Mouse (Mus musculus): ENCODE measurements around the gene Dhdh. TPM values are rescaled to one million over a fixed set of nuclear protein-coding genes. Genes with fewer than 3 reads are reported as not detected.
"Not testable (repeated sequence)": the region's sequence is repeated elsewhere in the genome, so short reads cannot be mapped to it uniquely, and the experiment has no call there.

The Dhdh gene
- polyA plus RNA-seq, 1 experiment from 2014 or later: 1.4 TPM

DNA sequence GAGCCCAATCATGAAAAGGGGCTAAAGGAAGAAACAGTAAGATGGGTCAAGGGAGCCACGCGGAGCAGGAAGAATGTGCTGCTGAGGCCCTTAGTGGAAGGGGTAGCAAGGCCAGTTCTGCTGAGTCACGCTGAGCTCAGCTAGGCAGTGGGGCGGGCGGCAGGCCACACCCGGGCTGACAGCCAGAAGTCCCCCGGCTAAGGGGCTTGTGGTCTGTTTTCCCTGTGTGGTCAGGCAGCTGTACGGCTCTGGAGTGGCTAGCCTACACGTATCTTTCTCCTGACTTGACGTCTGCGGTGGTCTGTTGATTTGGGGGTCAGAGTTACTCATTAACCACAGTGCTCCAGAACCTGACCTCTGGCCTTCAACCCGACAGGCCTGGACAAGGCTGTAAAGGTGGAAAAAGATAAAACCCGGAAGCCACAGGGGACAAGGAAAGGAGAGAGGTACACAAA lies 27.7 kb downstream of the Dhdh start:
- Histone ChIP-seq H3K36me3 (ENCODE audit: control insufficient read depth, insufficient read depth, low read length) (peaks cover 66% of the 10 kb centered on the region), H3K27me3 (replicated peaks; ENCODE audit: control insufficient read depth, insufficient read depth, low read length) (no peaks in the 10 kb centered on the region), H3K4me3 (ENCODE audit: low read depth, low read length) (no peak overlapping the region), H3K4me1 (ENCODE audit: control insufficient read depth, insufficient read depth, low read length) (peaks cover 30% of the 10 kb centered on the region), H3K9me3 (replicated peaks; ENCODE audit: control insufficient read depth, low read length) (no peaks in the 10 kb centered on the region), H3K9ac (ENCODE audit: low read length) (no peak overlapping the region; the same call in 1 of the 2 replicates), H3K4me2 (ENCODE audit: low read length) (peak overlapping the region; percentile 52), H3K27ac (ENCODE audit: low read depth, low read length) (peak overlapping the region; percentile 98; the same call in 1 of the 2 replicates)
- ATAC-seq: no peak
- 62% methylated on average over 13 of the region's 13 CpGs for WGBS
- DNase-seq (ENCODE audit: low spot score): no peak

DNA sequence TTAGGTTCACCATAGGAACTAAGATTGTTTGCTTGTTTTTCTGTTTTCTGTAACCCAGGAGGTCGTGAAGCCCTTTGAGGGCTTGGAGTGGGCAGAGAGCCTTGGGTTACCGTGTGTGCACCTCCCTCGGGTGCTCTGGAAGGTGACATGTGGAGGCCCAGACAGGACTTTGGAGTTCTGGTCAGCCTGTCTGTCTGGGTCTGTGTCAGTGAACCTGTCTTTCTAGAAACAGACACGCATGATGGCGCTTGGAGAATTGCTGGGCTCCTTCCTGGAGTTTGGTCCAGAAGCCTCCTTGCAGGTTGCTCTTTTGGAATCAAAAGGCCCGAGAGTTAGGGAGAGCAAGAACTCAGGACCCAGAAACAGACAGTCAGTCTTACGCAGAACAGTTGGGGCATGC lies 28.2 kb downstream of the Dhdh start:
- peak overlapping the region; percentile 80 for H3K4me3 ChIP-seq (ENCODE audit: low read depth, low read length)
- peak overlapping the region; percentile 98 for H3K27ac ChIP-seq (ENCODE audit: low read depth, low read length)
- DNase-seq (ENCODE audit: low spot score) (no peak), ATAC-seq (no peak)
- 83% methylated on average over 7 of the region's 7 CpGs for WGBS
- H3K27me3 ChIP-seq (replicated peaks; ENCODE audit: control insufficient read depth, insufficient read depth, low read length): no peaks in the 10 kb centered on the region
- H3K4me1 ChIP-seq (ENCODE audit: control insufficient read depth, insufficient read depth, low read length): peaks cover 25% of the 10 kb centered on the region
- no peaks in the 10 kb centered on the region for H3K9me3 ChIP-seq (replicated peaks; ENCODE audit: control insufficient read depth, low read length)
- peak overlapping the region; percentile 45 for H3K9ac ChIP-seq (ENCODE audit: low read length)
- H3K36me3 ChIP-seq (ENCODE audit: control insufficient read depth, insufficient read depth, low read length): peaks cover 70% of the 10 kb centered on the region
- H3K4me2 ChIP-seq (ENCODE audit: low read length): peak overlapping the region; percentile 52

DNA sequence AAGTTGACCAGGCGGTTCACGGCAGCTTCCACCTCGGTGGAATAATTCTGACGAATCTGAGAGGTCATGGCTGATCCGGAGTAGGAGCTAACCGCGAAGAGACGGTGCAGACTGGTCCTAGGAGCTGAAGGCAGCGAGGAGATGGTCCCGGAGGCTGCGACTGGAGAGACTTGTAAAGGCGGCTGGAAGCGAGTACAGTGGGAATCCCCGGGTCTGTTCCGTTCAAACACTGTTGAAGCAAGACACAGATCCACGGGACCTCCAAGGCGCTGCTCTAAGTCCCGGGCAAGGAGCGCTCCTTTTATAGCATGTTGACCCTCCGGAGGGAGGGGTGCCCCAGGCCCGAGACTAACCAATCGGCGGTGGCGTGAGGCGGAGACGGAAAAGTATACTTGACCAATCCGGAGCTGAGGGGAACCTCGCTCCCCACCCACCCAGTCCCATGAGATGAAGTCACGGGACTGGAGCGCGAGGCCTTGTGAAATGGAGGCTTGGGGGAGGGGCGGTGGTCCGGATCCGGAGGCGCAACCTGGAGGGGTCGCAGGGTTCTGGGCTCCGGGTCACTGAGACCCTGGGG lies 29.0 kb downstream of the Dhdh start, which contains the start of gene Ftl1:
TSS of gene Ftl1 (minus strand) at position 321 of the 577 bp plus-strand sequence.
- DNase-seq (ENCODE audit: low spot score): peak; percentile 100
- peak; percentile 97 for ATAC-seq
- WGBS: under 1% methylated on average over 30 of the region's 37 CpGs
- H3K27ac ChIP-seq (ENCODE audit: low read depth, low read length): peak within 1 kb of the TSS; percentile 98
- H3K36me3 ChIP-seq (ENCODE audit: control insufficient read depth, insufficient read depth, low read length): peaks cover 70% of the 10 kb centered on the region
- H3K9ac ChIP-seq (ENCODE audit: low read length): peak within 1 kb of the TSS; percentile 94
- H3K9me3 ChIP-seq (replicated peaks; ENCODE audit: control insufficient read depth, low read length); H3K27me3 ChIP-seq (replicated peaks; ENCODE audit: control insufficient read depth, insufficient read depth, low read length): not testable (repeated sequence)
- H3K4me1 ChIP-seq (ENCODE audit: control insufficient read depth, insufficient read depth, low read length): peaks cover 24% of the 10 kb centered on the region
- H3K4me3 ChIP-seq (ENCODE audit: low read depth, low read length): peak within 1 kb of the TSS; percentile 80
- peak within 1 kb of the TSS; percentile 83 for H3K4me2 ChIP-seq (ENCODE audit: low read length)

DNA sequence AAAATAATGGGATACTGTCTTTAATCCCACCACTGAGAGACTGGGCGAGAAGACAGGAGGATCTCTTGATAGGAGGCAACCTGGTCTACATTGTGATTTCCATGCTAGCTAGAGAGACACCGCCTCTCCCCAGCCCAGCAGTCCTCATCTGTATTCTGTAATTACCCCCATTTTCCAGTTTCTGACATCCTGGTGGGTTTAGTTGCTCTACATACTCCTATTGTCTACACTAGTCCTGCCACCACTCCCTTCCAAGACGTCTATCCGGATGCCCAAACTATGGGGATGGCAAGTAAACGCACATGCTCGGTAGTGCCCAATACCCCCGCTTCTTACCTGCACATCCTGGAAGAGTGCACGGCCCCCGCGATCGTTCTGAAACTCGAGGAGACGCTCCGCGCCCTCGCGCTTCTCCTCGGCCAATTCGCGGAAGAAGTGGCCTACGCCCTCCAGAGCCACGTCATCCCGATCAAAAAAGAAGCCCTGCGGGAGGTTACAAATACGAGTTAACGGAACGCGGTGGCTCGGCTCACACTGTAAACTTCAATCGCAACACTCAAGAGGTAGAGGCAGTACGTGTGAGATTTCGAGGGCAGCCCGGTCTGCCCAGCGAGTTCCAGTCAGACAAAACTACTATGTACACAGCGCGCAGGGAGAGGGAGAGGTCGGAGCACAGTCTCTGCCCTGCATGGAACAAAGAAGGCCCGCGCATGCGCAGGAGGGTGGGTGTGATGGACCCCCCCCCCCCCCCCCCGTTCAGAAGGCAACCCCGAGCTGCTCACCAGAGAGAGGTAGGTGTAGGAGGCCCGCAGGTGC lies 29.6 kb downstream of the Dhdh start:
- Histone ChIP-seq H3K4me1 (ENCODE audit: control insufficient read depth, insufficient read depth, low read length) (peaks cover 24% of the 10 kb centered on the region), H3K27me3 (replicated peaks; ENCODE audit: control insufficient read depth, insufficient read depth, low read length) (no peaks in the 10 kb centered on the region), H3K27ac (ENCODE audit: low read depth, low read length) (peak overlapping the region; percentile 98), H3K9me3 (replicated peaks; ENCODE audit: control insufficient read depth, low read length) (no peaks in the 10 kb centered on the region), H3K4me3 (ENCODE audit: low read depth, low read length) (peak overlapping the region; percentile 80), H3K9ac (ENCODE audit: low read length) (peak overlapping the region; percentile 94), H3K4me2 (ENCODE audit: low read length) (peak overlapping the region; percentile 83), H3K36me3 (ENCODE audit: control insufficient read depth, insufficient read depth, low read length) (peaks cover 70% of the 10 kb centered on the region)
- DNase-seq (ENCODE audit: low spot score) (peak; percentile 89), ATAC-seq (peak; percentile 77)
- WGBS: under 1% methylated on average over 39 of the region's 43 CpGs

DNA sequence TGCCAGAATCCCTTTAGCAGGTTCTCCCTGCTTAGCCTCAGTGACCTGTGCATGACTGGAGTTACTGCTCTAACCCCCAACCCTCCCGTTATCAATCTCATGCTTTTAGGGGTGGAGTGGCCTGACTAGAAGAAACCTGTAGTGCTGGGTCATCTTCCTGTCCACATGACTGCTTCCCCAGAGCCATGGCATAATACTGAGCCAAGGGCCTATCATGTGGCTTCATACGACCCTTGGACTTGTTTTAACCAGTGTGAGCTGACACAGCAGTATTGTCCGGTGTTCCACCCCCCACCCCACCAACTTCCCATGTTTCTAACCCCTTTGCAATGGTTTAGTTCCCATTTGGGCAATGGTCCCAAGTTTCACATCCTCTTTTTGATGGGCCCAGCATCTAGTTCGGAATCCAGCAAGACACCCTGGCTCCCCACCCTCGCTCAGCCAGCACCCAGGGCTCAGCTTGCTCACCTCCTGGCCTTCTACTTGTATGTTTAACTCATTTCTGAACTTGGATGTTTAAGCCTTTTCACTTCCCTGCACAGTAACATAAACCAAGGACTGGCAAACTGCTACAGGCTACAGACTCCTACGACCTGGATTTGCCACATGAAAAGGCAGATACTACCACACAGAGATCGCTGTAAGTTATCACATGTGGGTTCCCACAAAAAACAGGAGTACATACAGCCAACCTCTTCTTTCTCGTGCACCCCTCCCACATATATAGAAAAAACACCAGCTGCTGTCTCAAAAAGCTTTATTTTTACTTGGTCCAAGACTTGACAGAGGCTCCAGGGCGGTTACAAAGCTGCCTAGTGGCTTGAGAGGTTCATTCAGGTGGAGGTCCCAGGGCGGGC lies 31.2 kb downstream of the Dhdh start:
- Histone ChIP-seq H3K4me3 (ENCODE audit: low read depth, low read length) (peak overlapping the region; percentile 80), H3K4me2 (ENCODE audit: low read length) (peak overlapping the region; percentile 83), H3K9me3 (replicated peaks; ENCODE audit: control insufficient read depth, low read length) (no peaks in the 10 kb centered on the region), H3K27me3 (replicated peaks; ENCODE audit: control insufficient read depth, insufficient read depth, low read length) (no peaks in the 10 kb centered on the region), H3K9ac (ENCODE audit: low read length) (peak overlapping the region; percentile 94), H3K4me1 (ENCODE audit: control insufficient read depth, insufficient read depth, low read length) (peaks cover 24% of the 10 kb centered on the region), H3K27ac (ENCODE audit: low read depth, low read length) (peak overlapping the region; percentile 29; the same call in 1 of the 2 replicates), H3K36me3 (ENCODE audit: control insufficient read depth, insufficient read depth, low read length) (peaks cover 61% of the 10 kb centered on the region)
- no peak for ATAC-seq
- WGBS: 70% methylated on average over 10 of the region's 10 CpGs
- DNase-seq (ENCODE audit: low spot score): no peak

DNA sequence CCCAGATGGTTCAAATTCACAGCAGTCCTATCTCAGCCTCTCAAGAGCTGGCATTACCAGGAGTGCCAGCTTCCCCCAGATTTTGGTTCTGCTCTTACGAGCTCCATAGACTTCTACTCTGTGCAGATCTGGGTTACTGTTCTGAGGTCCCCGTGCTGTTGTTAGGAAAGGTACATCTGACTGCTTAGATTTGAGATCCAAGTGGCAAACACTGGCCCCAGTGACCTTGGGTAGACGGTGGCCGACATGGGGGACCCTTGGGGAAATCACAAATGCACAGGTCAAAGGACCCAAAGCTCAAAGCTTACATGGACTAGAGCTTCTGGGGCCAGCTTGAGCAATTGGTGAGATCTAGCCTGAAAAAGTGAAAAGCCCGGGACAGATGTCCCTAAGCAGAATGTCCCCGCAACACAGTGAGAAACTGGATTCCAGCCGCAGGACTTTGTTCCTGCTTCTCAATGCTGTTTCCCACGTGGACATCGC lies 31.8 kb downstream of the Dhdh start:
- Histone ChIP-seq H3K36me3 (ENCODE audit: control insufficient read depth, insufficient read depth, low read length) (peaks cover 60% of the 10 kb centered on the region), H3K27me3 (replicated peaks; ENCODE audit: control insufficient read depth, insufficient read depth, low read length) (no peaks in the 10 kb centered on the region), H3K4me3 (ENCODE audit: low read depth, low read length) (0 out of 2 replicates have a peak overlapping the region, but pooled peaks have one; percentile 80), H3K4me1 (ENCODE audit: control insufficient read depth, insufficient read depth, low read length) (peaks cover 24% of the 10 kb centered on the region), H3K9me3 (replicated peaks; ENCODE audit: control insufficient read depth, low read length) (no peaks in the 10 kb centered on the region), H3K4me2 (ENCODE audit: low read length) (peak overlapping the region; percentile 83), H3K9ac (ENCODE audit: low read length) (no peak overlapping the region), H3K27ac (ENCODE audit: low read depth, low read length) (peak overlapping the region; percentile 29; the same call in 1 of the 2 replicates)
- DNase-seq (ENCODE audit: low spot score) (no peak), ATAC-seq (no peak)
- WGBS: 60% methylated on average over 9 of the region's 9 CpGs

DNA sequence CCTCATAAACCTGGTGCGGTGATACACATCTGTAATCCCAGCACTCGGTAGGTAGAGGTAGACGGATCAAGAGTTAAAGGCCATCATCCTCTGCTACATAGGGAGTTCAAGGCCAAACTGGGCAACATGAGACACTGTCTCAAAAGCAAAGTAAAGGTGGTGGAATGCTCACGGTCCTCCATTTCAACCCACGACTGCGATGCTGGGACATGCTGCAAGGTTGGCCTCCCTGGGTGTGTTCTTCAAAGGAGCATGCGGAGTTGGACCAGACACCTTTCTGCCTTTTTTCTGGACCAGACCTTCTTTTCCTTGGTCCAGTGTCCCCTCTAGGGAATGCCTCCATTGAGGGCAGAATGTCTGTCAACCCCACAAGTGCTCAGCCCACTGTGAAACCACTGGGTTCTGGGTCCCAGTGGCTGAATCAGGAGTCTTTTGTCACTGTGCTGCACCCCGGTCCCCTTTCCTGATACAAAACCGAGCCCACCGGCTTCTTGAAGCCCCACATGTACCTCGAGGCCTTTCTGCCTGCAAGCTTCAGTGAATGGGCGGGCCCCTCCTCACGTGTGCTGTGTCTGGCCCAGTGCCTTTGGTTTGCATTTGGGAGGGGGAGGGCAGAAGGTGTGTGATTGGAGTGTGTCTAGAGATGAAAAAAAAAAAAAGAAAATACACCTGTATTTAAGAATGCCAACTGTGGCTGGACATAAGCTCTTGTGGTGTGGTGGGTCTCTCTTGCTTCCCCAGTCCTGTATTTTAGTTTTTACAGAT lies 32.5 kb downstream of the Dhdh start:
- Histone ChIP-seq H3K9me3 (replicated peaks; ENCODE audit: control insufficient read depth, low read length) (no peaks in the 10 kb centered on the region), H3K9ac (ENCODE audit: low read length) (no peak overlapping the region), H3K4me1 (ENCODE audit: control insufficient read depth, insufficient read depth, low read length) (peaks cover 24% of the 10 kb centered on the region), H3K27ac (ENCODE audit: low read depth, low read length) (no peak overlapping the region), H3K27me3 (replicated peaks; ENCODE audit: control insufficient read depth, insufficient read depth, low read length) (no peaks in the 10 kb centered on the region), H3K36me3 (ENCODE audit: control insufficient read depth, insufficient read depth, low read length) (peaks cover 56% of the 10 kb centered on the region), H3K4me2 (ENCODE audit: low read length) (no peak overlapping the region), H3K4me3 (ENCODE audit: low read depth, low read length) (no peak overlapping the region)
- no peak for DNase-seq (ENCODE audit: low spot score)
- WGBS: 73% methylated on average over 13 of the region's 13 CpGs
- ATAC-seq: no peak

DNA sequence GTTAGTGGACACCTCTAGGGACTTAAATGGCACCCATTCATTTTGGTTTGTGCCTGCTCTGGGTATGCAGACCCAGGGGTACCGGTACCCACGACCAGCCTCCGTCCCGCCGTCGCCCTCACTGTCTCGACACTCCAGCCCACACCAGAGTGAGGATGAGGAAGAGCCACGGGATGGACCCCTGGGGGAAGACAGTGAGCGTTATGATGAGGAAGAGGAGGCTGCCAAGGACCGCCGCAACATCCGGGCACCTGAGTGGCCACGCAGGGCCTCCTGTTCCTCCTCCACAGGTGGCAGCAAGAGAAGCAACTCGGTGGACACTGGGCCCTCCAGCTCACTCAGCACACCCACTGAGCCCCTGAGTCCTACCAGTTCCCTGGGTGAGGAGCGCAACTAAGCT lies 33.6 kb downstream of the Dhdh start:
- Histone ChIP-seq H3K4me2 (ENCODE audit: low read length) (no peak overlapping the region), H3K27me3 (replicated peaks; ENCODE audit: control insufficient read depth, insufficient read depth, low read length) (no peaks in the 10 kb centered on the region), H3K9ac (ENCODE audit: low read length) (no peak overlapping the region), H3K27ac (ENCODE audit: low read depth, low read length) (no peak overlapping the region), H3K4me3 (ENCODE audit: low read depth, low read length) (no peak overlapping the region), H3K36me3 (ENCODE audit: control insufficient read depth, insufficient read depth, low read length) (peaks cover 55% of the 10 kb centered on the region), H3K9me3 (replicated peaks; ENCODE audit: control insufficient read depth, low read length) (no peaks in the 10 kb centered on the region), H3K4me1 (ENCODE audit: control insufficient read depth, insufficient read depth, low read length) (peaks cover 16% of the 10 kb centered on the region)
- WGBS: 92% methylated on average over 15 of the region's 15 CpGs
- no peak for ATAC-seq
- DNase-seq (ENCODE audit: low spot score): no peak
